Mouse (Mus musculus): ENCODE results near the gene Ophn1. TPM values are rescaled to one million over a fixed set of nuclear protein-coding genes. Genes with fewer than 3 reads are reported as not detected.
A peak's percentile ranks its signal among the peaks of the same experiment; 100 is the strongest.

Ophn1 gene
- 6.7 and 7.0 TPM in 2 replicates for polyA plus RNA-seq (2015; fragmentation: Nextera tagmentation; extraction: Ambion mirVana)

GRCm38 (mm10) chrX:98890406-98891116 lies at the start of gene Ophn1:
Gene Ophn1, minus strand, starts transcription at chrX:98891025.
- Histone ChIP-seq H3K4me2 (replicated peaks; ENCODE audit: low read depth) (peak within 1 kb of the TSS; percentile 60), H3K36me3 (ENCODE audit: control insufficient read depth, insufficient read depth, low read length) (no peaks in the 10 kb centered on the region), H3K9ac (ENCODE audit: low read length) (peak within 1 kb of the TSS; percentile 56), H3K4me3 (ENCODE audit: low read depth, low read length) (peak within 1 kb of the TSS; percentile 53), H3K9me3 (ENCODE audit: control insufficient read depth, low read length) (no peaks in the 10 kb centered on the region), H3K27me3 (ENCODE audit: control insufficient read depth, insufficient read depth, low read length) (no peaks in the 10 kb centered on the region), H3K27ac (replicated peaks) (peak within 1 kb of the TSS; percentile 70), H3K4me1 (replicated peaks; ENCODE audit: control insufficient read depth, insufficient read depth) (no peaks in the 10 kb centered on the region)
- peak; percentile 46 for TF ChIP-seq CTCF (IDR thresholded peaks at IDR 0.05; ENCODE audit: low read depth)
- TF ChIP-seq EP300 (optimal IDR thresholded peaks at IDR 0.05) = no peak
- 14% methylated on average over 31 of the region's 48 CpGs for whole genome bisulfite sequencing
- ATAC-seq (ENCODE audit: low FRiP score, low TSS enrichment) (peak; percentile 91), DNase-seq (ENCODE audit: low spot score) (peak; percentile 63)

DNA sequence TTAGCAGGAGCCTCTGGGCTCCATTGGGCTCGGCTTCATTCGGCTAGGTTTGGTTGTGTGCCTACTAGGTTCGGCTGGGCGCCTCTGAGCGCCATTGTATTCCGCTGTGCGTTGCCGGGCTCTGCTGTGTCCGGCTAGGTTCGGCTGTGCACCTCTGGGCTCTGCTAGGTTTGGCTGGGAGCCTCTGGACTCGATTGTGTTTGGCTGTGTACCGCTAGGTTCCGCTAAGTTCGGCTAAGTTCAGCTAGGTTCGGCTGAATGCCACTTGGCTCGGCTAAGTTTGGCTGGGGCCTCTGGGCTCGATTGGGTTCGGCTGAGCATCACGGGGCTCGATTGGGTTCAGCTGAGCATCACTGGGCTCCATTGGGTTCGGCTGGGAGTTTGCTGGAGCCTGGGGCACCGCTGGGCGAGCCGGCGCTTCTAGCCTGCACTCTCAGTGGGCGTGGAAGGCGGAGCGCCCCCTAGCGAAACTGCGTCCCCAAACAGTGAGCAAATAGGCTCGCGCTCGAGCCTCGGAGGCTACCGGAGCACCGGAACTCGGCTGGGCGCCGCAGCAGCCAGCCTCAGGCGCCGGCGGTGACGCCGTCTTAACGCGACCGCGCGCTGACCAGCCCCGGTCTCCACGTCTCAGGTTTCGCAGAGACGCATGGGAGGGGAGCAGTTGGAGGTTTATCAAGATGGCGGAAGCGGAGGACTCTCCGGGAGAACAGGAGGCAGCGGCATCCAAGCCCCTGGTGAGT lies 46.9 kb upstream of the Ophn1 start:
- Histone ChIP-seq H3K4me3 (ENCODE audit: low read depth, low read length) (peak overlapping the region; percentile 62), H3K4me1 (replicated peaks; ENCODE audit: control insufficient read depth, insufficient read depth) (no peaks in the 10 kb centered on the region), H3K36me3 (ENCODE audit: control insufficient read depth, insufficient read depth, low read length) (no peaks in the 10 kb centered on the region), H3K9ac (ENCODE audit: low read length) (peak overlapping the region; percentile 75), H3K4me2 (replicated peaks; ENCODE audit: low read depth) (peak overlapping the region; percentile 49), H3K27ac (replicated peaks) (peak overlapping the region; percentile 95), H3K27me3 (ENCODE audit: control insufficient read depth, insufficient read depth, low read length) (no peaks in the 10 kb centered on the region), H3K9me3 (ENCODE audit: control insufficient read depth, low read length) (no peaks in the 10 kb centered on the region)
- DNase-seq (ENCODE audit: low spot score) = peak; percentile 92
- ATAC-seq (ENCODE audit: low FRiP score, low TSS enrichment) = peak; percentile 82
- peak; percentile 80 for TF ChIP-seq CTCF (IDR thresholded peaks at IDR 0.05; ENCODE audit: low read depth)
- peak; percentile 59 for TF ChIP-seq EP300 (optimal IDR thresholded peaks at IDR 0.05)
- 14% methylated on average over 52 of the region's 57 CpGs for WGBS

DNA sequence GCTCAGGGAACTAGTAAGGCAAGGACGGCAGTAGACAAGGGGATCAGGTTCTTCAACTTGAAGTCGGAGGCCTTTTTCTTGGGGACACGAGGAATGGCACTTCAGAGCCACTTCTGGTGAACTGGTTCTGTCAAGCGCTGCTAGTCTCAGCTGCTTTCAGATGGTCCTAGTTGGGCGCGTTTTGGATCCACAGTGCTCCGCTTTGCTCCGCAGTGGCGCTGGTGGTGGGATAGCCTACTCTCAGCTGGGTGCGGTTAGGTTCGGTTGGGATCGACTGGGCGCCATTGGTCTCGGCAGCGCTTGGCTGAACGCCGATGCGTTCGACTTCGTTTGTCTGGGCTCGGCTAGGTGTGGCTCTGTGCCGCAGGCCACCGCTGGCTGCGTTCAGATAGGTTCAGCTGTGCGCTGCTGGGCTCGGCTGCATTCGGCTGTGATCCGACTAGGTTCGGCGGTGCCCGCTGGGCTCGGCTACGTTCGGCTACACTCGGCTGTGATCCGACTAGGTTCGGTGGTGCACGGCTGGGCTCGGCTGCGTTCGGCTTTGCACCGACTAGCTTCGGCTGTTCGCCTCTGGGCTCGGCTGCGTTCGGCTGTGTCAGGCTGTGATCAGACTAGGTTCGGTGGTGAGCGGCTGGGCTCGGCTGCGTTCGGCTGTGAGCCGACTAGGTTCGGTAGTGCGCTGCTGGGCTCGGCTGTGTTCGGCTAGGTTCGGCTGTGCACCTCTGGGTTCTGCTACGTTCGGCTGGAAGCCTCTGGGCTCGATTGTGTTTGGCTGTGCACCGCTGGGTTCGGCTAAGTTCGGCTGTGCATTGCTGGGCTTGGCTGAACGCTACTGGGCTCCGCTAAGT lies 46.1 kb upstream of the Ophn1 start:
- peak; percentile 95 for DNase-seq (ENCODE audit: low spot score)
- 24% methylated on average over 65 of the region's 66 CpGs for WGBS

GRCm38 (mm10) chrX:98936101-98936500 lies 45.3 kb upstream of the Ophn1 start, which contains the start of gene Yipf6:
Gene Yipf6, plus strand, starts transcription at chrX:98936316.
- ATAC-seq (ENCODE audit: low FRiP score, low TSS enrichment) (no peak), DNase-seq (ENCODE audit: low spot score) (no peak)
- no peaks in the 10 kb centered on the region for H3K4me1 ChIP-seq (replicated peaks; ENCODE audit: control insufficient read depth, insufficient read depth)
- peak within 1 kb of the TSS; percentile 62 for H3K4me3 ChIP-seq (ENCODE audit: low read depth, low read length)
- TF ChIP-seq CTCF (IDR thresholded peaks at IDR 0.05; ENCODE audit: low read depth) (no peak), EP300 (optimal IDR thresholded peaks at IDR 0.05) (no peak)
- WGBS = 50% methylated on average over 3 of the region's 3 CpGs
- peak within 1 kb of the TSS; percentile 46 for H3K4me2 ChIP-seq (replicated peaks; ENCODE audit: low read depth)
- no peaks in the 10 kb centered on the region for H3K36me3 ChIP-seq (ENCODE audit: control insufficient read depth, insufficient read depth, low read length)
- H3K9ac ChIP-seq (ENCODE audit: low read length) = peak within 1 kb of the TSS; percentile 48
- H3K27me3 ChIP-seq (ENCODE audit: control insufficient read depth, insufficient read depth, low read length) = no peaks in the 10 kb centered on the region
- no peaks in the 10 kb centered on the region for H3K9me3 ChIP-seq (ENCODE audit: control insufficient read depth, low read length)
- peak within 1 kb of the TSS; percentile 95 for H3K27ac ChIP-seq (replicated peaks)

More for the DNA sequence above, 46.1 kb upstream of the Ophn1 start:
- TF ChIP-seq CTCF (IDR thresholded peaks at IDR 0.05; ENCODE audit: low read depth) (no peak), EP300 (optimal IDR thresholded peaks at IDR 0.05) (no peak)
- Histone ChIP-seq H3K9ac (ENCODE audit: low read length) (peak overlapping the region; percentile 75), H3K4me2 (replicated peaks; ENCODE audit: low read depth) (peak overlapping the region; percentile 46), H3K27me3 (ENCODE audit: control insufficient read depth, insufficient read depth, low read length) (no peaks in the 10 kb centered on the region), H3K4me3 (ENCODE audit: low read depth, low read length) (peak overlapping the region; percentile 62), H3K36me3 (ENCODE audit: control insufficient read depth, insufficient read depth, low read length) (no peaks in the 10 kb centered on the region), H3K9me3 (ENCODE audit: control insufficient read depth, low read length) (no peaks in the 10 kb centered on the region), H3K27ac (replicated peaks) (peak overlapping the region; percentile 95), H3K4me1 (replicated peaks; ENCODE audit: control insufficient read depth, insufficient read depth) (no peaks in the 10 kb centered on the region)
- peak; percentile 94 for ATAC-seq (ENCODE audit: low FRiP score, low TSS enrichment)

- no peak overlapping the region for H3K9ac ChIP-seq (ENCODE audit: low read length)
- no peaks in the 10 kb centered on the region for H3K9me3 ChIP-seq (ENCODE audit: control insufficient read depth, low read length)
- H3K36me3 ChIP-seq (ENCODE audit: control insufficient read depth, insufficient read depth, low read length) = no peaks in the 10 kb centered on the region
- no peak overlapping the region for H3K4me3 ChIP-seq (ENCODE audit: low read depth, low read length)
- no peak overlapping the region for H3K4me2 ChIP-seq (replicated peaks; ENCODE audit: low read depth)
- H3K27ac ChIP-seq (replicated peaks) = no peak overlapping the region
- H3K4me1 ChIP-seq (replicated peaks; ENCODE audit: control insufficient read depth, insufficient read depth) = no peaks in the 10 kb centered on the region
- 23% methylated on average over 6 of the region's 6 CpGs for WGBS
- DNase-seq (ENCODE audit: low spot score) (no peak), ATAC-seq (ENCODE audit: low FRiP score, low TSS enrichment) (no peak)
- no peaks in the 10 kb centered on the region for H3K27me3 ChIP-seq (ENCODE audit: control insufficient read depth, insufficient read depth, low read length)
- TF ChIP-seq EP300 (optimal IDR thresholded peaks at IDR 0.05) (no peak), CTCF (IDR thresholded peaks at IDR 0.05; ENCODE audit: low read depth) (peak; percentile 79)
Observed at GRCm38 (mm10) chrX:98919423-98919822, 28.6 kb upstream of the Ophn1 start.
